Mouse (Mus musculus) embryonic facial prominence, embryonic 10.5 days (tissue): ENCODE measurements around the gene Olfr339. TPM values are rescaled to one million over a fixed set of nuclear protein-coding genes. Genes with fewer than 3 reads are reported as not detected.
"Not testable (repeated sequence)": the region's sequence is repeated elsewhere in the genome, so short reads cannot be mapped to it uniquely, and the experiment has no call there.

Source experiments
- DNase-seq: peaks from one replicate; pipeline ENCODE4 v3.0.0-alpha.2; 2017; ENCODE audit warnings: low spot score
- H3K27ac ChIP-seq: fragments of 300-500 bp; sonication (generic); replicated peaks from 2 replicates; pipeline ENCODE4 v1.5.1; 2016; ENCODE audit warnings: mild to moderate bottlenecking
- H3K27me3 ChIP-seq: fragments of 300-500 bp; sonication (generic); replicated peaks from 2 replicates; pipeline ENCODE4 v1.6.1; 2016; ENCODE audit warnings: low read depth, mild to moderate bottlenecking; ENCODE audit not compliant: poor library complexity, severe bottlenecking
- H3K36me3 ChIP-seq: fragments of 300-500 bp; sonication (generic); replicated peaks from 2 replicates; pipeline ENCODE4 v1.6.1; 2016; ENCODE audit warnings: mild to moderate bottlenecking, moderate library complexity
- H3K4me1 ChIP-seq: fragments of 300-500 bp; sonication (generic); 2 replicates; pipeline ENCODE4 v1.6.1; 2016
- H3K4me3 ChIP-seq: fragments of 300-500 bp; sonication (generic); 2 replicates; pipeline ENCODE4 v1.5.1; 2016; ENCODE audit warnings: mild to moderate bottlenecking, moderate library complexity
- H3K9me3 ChIP-seq: fragments of 300-500 bp; sonication (generic); 2 replicates; pipeline ENCODE4 v1.6.1; 2016; ENCODE audit warnings: mild to moderate bottlenecking
- WGBS: fragments of 180-500 bp; shearing (Covaris S2); methylation state at CpG from one replicate; pipeline ENCODE4 v1.1.7; 2016; 5-methylcytosine and 5-hydroxymethylcytosine counted together
- polyA plus RNA-seq: library from polyadenylated mRNA; unstranded; fragments of >200 nt; fragmentation: Nextera tagmentation; extraction: Ambion mirVana; gene quantifications from 2 replicates; pipeline ENCODE4 v1.2.1, GENCODE M21; 2016

Olfr339 gene
- polyA plus RNA-seq = not detected in 2 replicates

- H3K4me1 ChIP-seq = no peaks in the 10 kb centered on the region
- DNase-seq = no peak
- 81% methylated on average over 3 of the region's 3 CpGs for WGBS
- H3K9me3 ChIP-seq = peaks cover 15% of the 10 kb centered on the region; the same call in 1 of the 2 replicates
- no peaks in the 10 kb centered on the region for H3K36me3 ChIP-seq
- H3K27ac ChIP-seq = no peak within 1 kb of the TSS
- no peak within 1 kb of the TSS for H3K4me3 ChIP-seq
- H3K27me3 ChIP-seq = no peaks in the 10 kb centered on the region
Measured at GRCm38 (mm10) chr2:36418647-36419046, at the start of gene Olfr339. Gene Olfr339 (plus strand): TSS chr2:36418947.

- Histone ChIP-seq H3K27ac (no peak within 1 kb of the TSS), H3K27me3 (no peaks in the 10 kb centered on the region), H3K4me3 (no peak within 1 kb of the TSS), H3K4me1 (no peaks in the 10 kb centered on the region), H3K36me3 (no peaks in the 10 kb centered on the region), H3K9me3 (peaks cover 18% of the 10 kb centered on the region)
- no peak for DNase-seq
Measured at GRCm38 (mm10) chr2:36373219-36373618, 45.5 kb upstream of the Olfr339 start, which contains the start of gene Olfr338. Gene Olfr338 (plus strand): TSS chr2:36373519.

- 87% methylated on average over 3 of the region's 3 CpGs for WGBS
- H3K4me1 ChIP-seq, H3K4me3 ChIP-seq, H3K27me3 ChIP-seq, DNase-seq, H3K36me3 ChIP-seq, H3K27ac ChIP-seq: not testable (repeated sequence)
- peaks cover 10% of the 10 kb centered on the region; the same call in 1 of the 2 replicates for H3K9me3 ChIP-seq
Measured at GRCm38 (mm10) chr2:36415174-36415573, 3.6 kb upstream of the Olfr339 start.

- not testable (repeated sequence) for DNase-seq, H3K27ac ChIP-seq, H3K36me3 ChIP-seq, H3K27me3 ChIP-seq, H3K4me1 ChIP-seq, H3K4me3 ChIP-seq
- 88% methylated on average over 7 of the region's 7 CpGs for WGBS
- peaks cover 10% of the 10 kb centered on the region; the same call in 1 of the 2 replicates for H3K9me3 ChIP-seq
Measured at GRCm38 (mm10) chr2:36415591-36415990, 3.2 kb upstream of the Olfr339 start.

- Histone ChIP-seq H3K27me3 (no peaks in the 10 kb centered on the region), H3K36me3 (no peaks in the 10 kb centered on the region), H3K9me3 (peaks cover 10% of the 10 kb centered on the region), H3K27ac (no peak within 1 kb of the TSS), H3K4me1 (no peaks in the 10 kb centered on the region), H3K4me3 (no peak within 1 kb of the TSS)
- WGBS = 85% methylated on average over 1 of the region's 1 CpGs
- DNase-seq = no peak
Measured at GRCm38 (mm10) chr2:36452287-36452686, 33.5 kb downstream of the Olfr339 start, which contains the start of gene Olfr340. Gene Olfr340 (plus strand): TSS chr2:36452587.

- H3K9me3 ChIP-seq = peaks cover 23% of the 10 kb centered on the region
- no peak for DNase-seq
- no peaks in the 10 kb centered on the region for H3K4me1 ChIP-seq
- no peaks in the 10 kb centered on the region for H3K27me3 ChIP-seq
- H3K4me3 ChIP-seq = no peak overlapping the region
- no peak overlapping the region for H3K27ac ChIP-seq
- no peaks in the 10 kb centered on the region for H3K36me3 ChIP-seq
Measured at GRCm38 (mm10) chr2:36473634-36474033, 54.9 kb downstream of the Olfr339 start.

Other genes starting within 250 kb of the Olfr339 start
- gene Ptgs1, start 188.5 kb upstream of the Olfr339 start, polyA plus RNA-seq = 3.2 and 4.8 TPM in 2 replicates
- gene Olfr338, start 45.4 kb upstream of the Olfr339 start, polyA plus RNA-seq = 0.03 TPM in 1 of 2 replicates, not detected in the other
- gene Olfr340, start 33.6 kb downstream of the Olfr339 start, polyA plus RNA-seq = not detected in 2 replicates
- not detected in 2 replicates for gene Olfr341, start 63.5 kb downstream of the Olfr339 start, polyA plus RNA-seq
- not detected in 2 replicates for gene Olfr342, start 106.1 kb downstream of the Olfr339 start, polyA plus RNA-seq
- not detected in 2 replicates for gene Olfr344, start 147.7 kb downstream of the Olfr339 start, polyA plus RNA-seq
- gene Olfr345, start 221.1 kb downstream of the Olfr339 start, polyA plus RNA-seq = not detected in 2 replicates